Mouse (Mus musculus): ENCODE results near the gene Clstn2. TPM values are rescaled to one million over a fixed set of nuclear protein-coding genes. Genes with fewer than 3 reads are reported as not detected.

The Clstn2 gene
- polyA plus RNA-seq, 1 experiment from 2014 or later: 0.79 TPM

GRCm38 (mm10) chr9:97793661-97794060 lies 239.3 kb downstream of the Clstn2 start:
- Histone ChIP-seq H3K27me3 (ENCODE audit: low read depth, poor library complexity, severe bottlenecking) (no peaks in the 10 kb centered on the region), H3K36me3 (no peaks in the 10 kb centered on the region), H3K27ac (no peak overlapping the region), H3K9me3 (replicated peaks) (no peaks in the 10 kb centered on the region), H3K4me1 (peaks cover 27% of the 10 kb centered on the region), H3K4me3 (no peak overlapping the region)
- no peak for DNase-seq (ENCODE audit: low spot score)
- 67% methylated on average over 8 of the region's 8 CpGs for WGBS

- H3K36me3 ChIP-seq: no peaks in the 10 kb centered on the region
- H3K4me1 ChIP-seq: peaks cover 21% of the 10 kb centered on the region
- no peak overlapping the region for H3K4me3 ChIP-seq
- no peak for DNase-seq (ENCODE audit: low spot score)
- H3K27ac ChIP-seq: no peak overlapping the region
- H3K27me3 ChIP-seq (ENCODE audit: low read depth, poor library complexity, severe bottlenecking): no peaks in the 10 kb centered on the region
- no peaks in the 10 kb centered on the region for H3K9me3 ChIP-seq (replicated peaks)
- 83% methylated on average over 5 of the region's 5 CpGs for WGBS
Measured at GRCm38 (mm10) chr9:97788151-97788670, 244.8 kb downstream of the Clstn2 start.

GRCm38 (mm10) chr9:97780032-97780616 lies 252.9 kb downstream of the Clstn2 start:
- Histone ChIP-seq H3K36me3 (no peaks in the 10 kb centered on the region), H3K9me3 (replicated peaks) (no peaks in the 10 kb centered on the region), H3K27me3 (ENCODE audit: low read depth, poor library complexity, severe bottlenecking) (no peaks in the 10 kb centered on the region), H3K4me3 (no peak overlapping the region), H3K27ac (no peak overlapping the region), H3K4me1 (no peaks in the 10 kb centered on the region)
- DNase-seq (ENCODE audit: low spot score): no peak
- WGBS: 86% methylated on average over 5 of the region's 5 CpGs

- no peak for DNase-seq (ENCODE audit: low spot score)
- Histone ChIP-seq H3K4me1 (no peaks in the 10 kb centered on the region), H3K4me3 (no peak overlapping the region), H3K27ac (no peak overlapping the region), H3K36me3 (no peaks in the 10 kb centered on the region), H3K27me3 (ENCODE audit: low read depth, poor library complexity, severe bottlenecking) (no peaks in the 10 kb centered on the region), H3K9me3 (replicated peaks) (no peaks in the 10 kb centered on the region)
- WGBS: 76% methylated on average over 1 of the region's 1 CpGs
Measured at GRCm38 (mm10) chr9:97775770-97776169, 257.2 kb downstream of the Clstn2 start.

GRCm38 (mm10) chr9:97774991-97775390 lies 258.0 kb downstream of the Clstn2 start:
- H3K9me3 ChIP-seq (replicated peaks): no peaks in the 10 kb centered on the region
- H3K4me1 ChIP-seq: no peaks in the 10 kb centered on the region
- H3K27me3 ChIP-seq (ENCODE audit: low read depth, poor library complexity, severe bottlenecking): no peaks in the 10 kb centered on the region
- DNase-seq (ENCODE audit: low spot score): no peak
- H3K36me3 ChIP-seq: no peaks in the 10 kb centered on the region
- no peak overlapping the region for H3K4me3 ChIP-seq
- no peak overlapping the region for H3K27ac ChIP-seq
- WGBS: 71% methylated on average over 1 of the region's 1 CpGs

- no peak overlapping the region for H3K27ac ChIP-seq
- WGBS: 89% methylated on average over 3 of the region's 3 CpGs
Measured at GRCm38 (mm10) chr9:97773911-97774310, 259.1 kb downstream of the Clstn2 start.

GRCm38 (mm10) chr9:97772431-97772830 lies 260.6 kb downstream of the Clstn2 start:
- 79% methylated on average over 3 of the region's 3 CpGs for WGBS
- Histone ChIP-seq H3K27me3 (ENCODE audit: low read depth, poor library complexity, severe bottlenecking) (no peaks in the 10 kb centered on the region), H3K4me1 (no peaks in the 10 kb centered on the region), H3K9me3 (replicated peaks) (no peaks in the 10 kb centered on the region), H3K4me3 (no peak overlapping the region), H3K27ac (no peak overlapping the region), H3K36me3 (no peaks in the 10 kb centered on the region)
- DNase-seq (ENCODE audit: low spot score): no peak

More at GRCm38 (mm10) chr9:97773911-97774310, 259.1 kb downstream of the Clstn2 start:
- Histone ChIP-seq H3K4me1 (no peaks in the 10 kb centered on the region), H3K36me3 (no peaks in the 10 kb centered on the region), H3K27me3 (ENCODE audit: low read depth, poor library complexity, severe bottlenecking) (no peaks in the 10 kb centered on the region), H3K9me3 (replicated peaks) (no peaks in the 10 kb centered on the region), H3K4me3 (no peak overlapping the region)
- DNase-seq (ENCODE audit: low spot score): no peak

GRCm38 (mm10) chr9:97769331-97769730 lies 263.6 kb downstream of the Clstn2 start:
- no peaks in the 10 kb centered on the region for H3K36me3 ChIP-seq
- H3K27ac ChIP-seq: no peak overlapping the region
- peaks cover 16% of the 10 kb centered on the region for H3K4me1 ChIP-seq
- WGBS: 79% methylated on average over 5 of the region's 5 CpGs
- no peaks in the 10 kb centered on the region for H3K9me3 ChIP-seq (replicated peaks)
- H3K27me3 ChIP-seq (ENCODE audit: low read depth, poor library complexity, severe bottlenecking): no peaks in the 10 kb centered on the region
- no peak for DNase-seq (ENCODE audit: low spot score)
- no peak overlapping the region for H3K4me3 ChIP-seq

GRCm38 (mm10) chr9:97765251-97765767 lies 267.7 kb downstream of the Clstn2 start:
- Histone ChIP-seq H3K27me3 (ENCODE audit: low read depth, poor library complexity, severe bottlenecking) (no peaks in the 10 kb centered on the region), H3K9me3 (replicated peaks) (no peaks in the 10 kb centered on the region), H3K4me3 (no peak overlapping the region), H3K36me3 (no peaks in the 10 kb centered on the region), H3K27ac (no peak overlapping the region), H3K4me1 (peaks cover 18% of the 10 kb centered on the region)
- DNase-seq (ENCODE audit: low spot score): no peak
- WGBS: 75% methylated on average over 6 of the region's 6 CpGs

- no peaks in the 10 kb centered on the region for H3K9me3 ChIP-seq (replicated peaks)
- peaks cover 27% of the 10 kb centered on the region for H3K4me1 ChIP-seq
- DNase-seq (ENCODE audit: low spot score): no peak
- no peaks in the 10 kb centered on the region for H3K36me3 ChIP-seq
- 88% methylated on average over 4 of the region's 4 CpGs for WGBS
- H3K27me3 ChIP-seq (ENCODE audit: low read depth, poor library complexity, severe bottlenecking): no peaks in the 10 kb centered on the region
- H3K27ac ChIP-seq: no peak overlapping the region
- no peak overlapping the region for H3K4me3 ChIP-seq
Measured at GRCm38 (mm10) chr9:97763048-97763447, 269.9 kb downstream of the Clstn2 start.

- Histone ChIP-seq H3K4me1 (peaks cover 17% of the 10 kb centered on the region), H3K36me3 (no peaks in the 10 kb centered on the region), H3K9me3 (replicated peaks) (no peaks in the 10 kb centered on the region), H3K27ac (no peak overlapping the region), H3K4me3 (no peak overlapping the region), H3K27me3 (ENCODE audit: low read depth, poor library complexity, severe bottlenecking) (no peaks in the 10 kb centered on the region)
- no peak for DNase-seq (ENCODE audit: low spot score)
- WGBS: 78% methylated on average over 7 of the region's 7 CpGs
Measured at GRCm38 (mm10) chr9:97755599-97756270, 277.2 kb downstream of the Clstn2 start.

GRCm38 (mm10) chr9:97753715-97754114 lies 279.3 kb downstream of the Clstn2 start:
- no peak overlapping the region for H3K4me3 ChIP-seq
- WGBS: 87% methylated on average over 2 of the region's 2 CpGs

GRCm38 (mm10) chr9:97746574-97746973 lies 286.4 kb downstream of the Clstn2 start:
- DNase-seq (ENCODE audit: low spot score): no peak
- no peaks in the 10 kb centered on the region for H3K27me3 ChIP-seq (ENCODE audit: low read depth, poor library complexity, severe bottlenecking)
- no peaks in the 10 kb centered on the region for H3K4me1 ChIP-seq
- no peak overlapping the region for H3K27ac ChIP-seq
- H3K9me3 ChIP-seq (replicated peaks): no peaks in the 10 kb centered on the region
- no peak overlapping the region for H3K4me3 ChIP-seq
- WGBS: 74% methylated on average over 2 of the region's 2 CpGs
- no peaks in the 10 kb centered on the region for H3K36me3 ChIP-seq

More at GRCm38 (mm10) chr9:97753715-97754114, 279.3 kb downstream of the Clstn2 start:
- DNase-seq (ENCODE audit: low spot score): no peak
- H3K27me3 ChIP-seq (ENCODE audit: low read depth, poor library complexity, severe bottlenecking): no peaks in the 10 kb centered on the region
- H3K27ac ChIP-seq: no peak overlapping the region
- no peaks in the 10 kb centered on the region for H3K9me3 ChIP-seq (replicated peaks)
- no peaks in the 10 kb centered on the region for H3K36me3 ChIP-seq
- H3K4me1 ChIP-seq: peaks cover 9% of the 10 kb centered on the region
